19 mouse cellular contexts compared by ENCODE assay signal in the genomic region with DNA sequence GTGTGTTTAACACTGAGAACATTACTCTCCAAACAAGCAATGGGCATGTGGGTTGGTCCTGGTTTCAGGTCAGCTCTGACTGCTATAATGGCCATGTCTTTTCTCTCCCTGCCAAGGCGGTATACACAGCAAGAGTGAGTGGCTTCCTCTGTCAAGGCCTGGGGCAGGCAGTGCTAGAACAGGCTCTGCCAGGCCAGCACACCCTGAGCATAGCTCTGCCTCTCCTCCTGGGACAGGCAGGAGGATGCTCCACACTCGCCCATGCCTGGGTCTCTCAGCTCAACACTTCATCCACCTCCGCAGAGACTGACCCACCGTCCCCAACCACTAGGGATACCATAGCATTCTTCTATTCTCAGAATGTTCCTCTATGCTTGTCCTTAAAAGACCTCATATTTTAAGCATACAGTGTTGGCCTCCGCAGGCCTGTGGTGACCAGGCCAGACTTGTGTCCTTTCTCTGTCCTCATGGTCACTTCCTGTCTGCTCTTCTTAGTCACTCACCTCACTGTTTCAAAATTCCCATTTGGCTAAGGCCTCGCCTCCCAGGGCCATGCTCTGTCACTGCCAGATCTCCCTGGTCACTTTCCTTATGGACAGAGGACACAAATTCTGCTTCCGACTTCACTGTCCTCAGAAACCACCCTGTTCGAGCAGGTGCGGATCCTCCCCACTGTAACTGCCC. TPM values are rescaled to one million over a fixed set of nuclear protein-coding genes. Genes with fewer than 3 reads are reported as not detected.
DNase-seq lines count a peak whose midpoint lies in the region; ATAC-seq and TF ChIP-seq lines count a peak whose summit lies in the region.
"Had no signal": no experiment of that assay in that cellular context is flagged by ENCODE, and none has a peak within 500 bp of the region (broad histone marks: within the 10 kb centered on the region; RNA-seq: fewer than 3 reads in every experiment).

No protein-coding gene starts in this region.

- no peak overlapping the region for H3K4me2 ChIP-seq in heart, postnatal 0 days (ENCODE audit: low read depth, low read length)
- H3K4me2 ChIP-seq: forebrain, embryonic 12.5 days; heart, embryonic 13.5 days; intestine, embryonic 15.5 days; limb, embryonic 15.5 days; midbrain, embryonic 11.5 days; neural tube, embryonic 15.5 days had no signal

- TF ChIP-seq EP300 in heart, postnatal 0 days (IDR thresholded peaks at IDR 0.05; ENCODE audit: low read depth): no peak

- intact Hi-C loops in heart, postnatal 36 days (cut with DNase I): no loop called here

- 0 out of 2 replicates have a peak, but pooled peaks cover 3% of the 10 kb centered on the region for H3K36me3 ChIP-seq in heart, postnatal 0 days (replicated peaks; ENCODE audit: control insufficient read depth, insufficient read depth, low read length)
- H3K36me3 ChIP-seq: forebrain, embryonic 12.5 days; limb, embryonic 15.5 days; neural tube, embryonic 15.5 days had no signal

- no peaks in the 10 kb centered on the region for H3K27me3 ChIP-seq in heart, postnatal 0 days (ENCODE audit: control insufficient read depth, insufficient read depth, low read length)
- H3K27me3 ChIP-seq: forebrain, embryonic 12.5 days; heart, embryonic 13.5 days; intestine, embryonic 15.5 days; limb, embryonic 15.5 days; neural tube, embryonic 15.5 days had no signal

- H3K27ac ChIP-seq in heart, postnatal 0 days (ENCODE audit: low read depth): no peak overlapping the region
- H3K27ac ChIP-seq: forebrain, embryonic 12.5 days; heart, embryonic 13.5 days; intestine, embryonic 15.5 days; kidney, postnatal 0 days; limb, embryonic 15.5 days; neural tube, embryonic 15.5 days had no signal

- H3K4me1 ChIP-seq in heart, postnatal 0 days (ENCODE audit: control insufficient read depth, insufficient read depth): peaks cover 34% of the 10 kb centered on the region

- no peak overlapping the region for H3K9ac ChIP-seq in heart, postnatal 0 days (replicated peaks; ENCODE audit: low read depth, low read length)
- H3K9ac ChIP-seq: forebrain, embryonic 12.5 days; heart, embryonic 13.5 days; intestine, embryonic 15.5 days; limb, embryonic 15.5 days; neural tube, embryonic 15.5 days had no signal

- DNase-seq in adrenal gland, adult (ENCODE audit: inconsistent age in 2 of 2, low spot score in 1 of 2): peak; percentile 58 to 88
- DNase-seq in adrenal gland, postnatal 4 days (ENCODE audit: low spot score in 2 of 2): no peak
- DNase-seq in heart, postnatal 0 days (ENCODE audit: low spot score): no peak
- DNase-seq in heart, postnatal 36 days: no peak
- DNase-seq in adrenal gland, postnatal 36 days: peak; percentile 59 to 76
- peak; percentile 71 to 84 for DNase-seq in cerebellum, postnatal 14 days
- DNase-seq in layer of hippocampus, adult 8-10 months (ENCODE audit: low spot score in 2 of 2): no peak
- DNase-seq in layer of hippocampus, adult 18-20 months (ENCODE audit: low spot score in 2 of 2): no peak
- DNase-seq: embryo, embryonic 11 days; layer of hippocampus, adult 9-11 months; lung, postnatal 10 days; retina, postnatal 1 day had no signal

- no peak overlapping the region for H3K4me3 ChIP-seq in heart, postnatal 0 days (ENCODE audit: low read depth, low read length)
- H3K4me3 ChIP-seq: forebrain, embryonic 12.5 days; heart, embryonic 13.5 days; intestine, embryonic 15.5 days; limb, embryonic 15.5 days; neural tube, embryonic 15.5 days had no signal

- TF ChIP-seq CTCF in heart, postnatal 0 days (IDR thresholded peaks at IDR 0.05; ENCODE audit: low read depth): no peak

- H3K9me3 ChIP-seq in heart, postnatal 0 days (replicated peaks; ENCODE audit: control insufficient read depth, low read length): no peaks in the 10 kb centered on the region
- H3K9me3 ChIP-seq: forebrain, embryonic 12.5 days; heart, embryonic 13.5 days; intestine, embryonic 15.5 days; limb, embryonic 15.5 days; neural tube, embryonic 15.5 days had no signal

- WGBS in heart, postnatal 0 days: 89% methylated on average over 9 of the region's 9 CpGs

- 0 out of 2 replicates have a peak, but pooled peaks have one; percentile 6 for ATAC-seq in heart, postnatal 0 days (ENCODE audit: insufficient read depth, low read depth)
- ATAC-seq: intestine, embryonic 15.5 days had no signal

RNA-seq across cellular contexts. Expression of gene Ralb, which starts 9.7 kb away (rescaled TPM):
- total RNA-seq in adrenal gland, postnatal 4 days (2021): 10 to 100 TPM; 69.3 to 76.0 TPM
- total RNA-seq in heart, postnatal 0 days (2014; rRNA removed; ENCODE audit: low replicate concordance): 74.4 and 86.2 TPM in 2 replicates
- 86.0 and 91.0 TPM in 2 replicates for polyA plus RNA-seq in heart, postnatal 0 days (2015; fragmentation: Nextera tagmentation; extraction: Ambion mirVana)
- 10 to 100 TPM; 30.9 to 31.1 TPM for total RNA-seq in heart, postnatal 36 days (2021)
- total RNA-seq in adrenal gland, postnatal 36 days (2021): 10 to 100 TPM; 54.5 to 69.6 TPM
- 10 to 100 TPM; 20.2 to 27.6 (median 24.6) TPM for total RNA-seq in layer of hippocampus, adult 8-10 months (2022)
- total RNA-seq in layer of hippocampus, adult 18-20 months (2021): 10 to 100 TPM; 20.8 to 21.0 TPM

RNA-seq across cellular contexts. Expression of gene Tmem185b, which starts 31.1 kb away (rescaled TPM):
- 10 to 100 TPM; 20.3 to 21.3 TPM for total RNA-seq in adrenal gland, postnatal 4 days (2021)
- total RNA-seq in heart, postnatal 0 days (2014; rRNA removed; ENCODE audit: low replicate concordance): 28.5 and 30.5 TPM in 2 replicates
- 18.7 and 20.7 TPM in 2 replicates for polyA plus RNA-seq in heart, postnatal 0 days (2015; fragmentation: Nextera tagmentation; extraction: Ambion mirVana)
- total RNA-seq in heart, postnatal 36 days (2021): 10 to 100 TPM; 13.3 to 14.4 TPM
- total RNA-seq in adrenal gland, postnatal 36 days (2021): 10 to 100 TPM; 28.0 to 28.5 TPM
- 10 to 100 TPM; 14.6 to 20.3 (median 16.5) TPM for total RNA-seq in layer of hippocampus, adult 8-10 months (2022)
- total RNA-seq in layer of hippocampus, adult 18-20 months (2021): 10 to 100 TPM; 14.4 to 15.7 TPM

Comparison
In these comparisons a context has a peak if more than half of its experiments do, and no peak if none do; other contexts are left out.
1. DNase-seq: peak in adrenal gland, adult (2 of 2), adrenal gland, postnatal 36 days (2 of 2) and cerebellum, postnatal 14 days (2 of 2); none in adrenal gland, postnatal 4 days (0 of 2), heart, postnatal 0 days (single experiment), heart, postnatal 36 days (0 of 2), layer of hippocampus, adult 8-10 months (0 of 2) and layer of hippocampus, adult 18-20 months (0 of 2).